Mouse (Mus musculus) hindbrain, embryonic 14.5 days (tissue): ENCODE results near the gene Olfr488. TPM values are rescaled to one million over a fixed set of nuclear protein-coding genes. Genes with fewer than 3 reads are reported as not detected.
"Not testable (repeated sequence)": the region's sequence is repeated elsewhere in the genome, so short reads cannot be mapped to it uniquely, and the experiment has no call there.

Experiments
- ATAC-seq: fragments of 200-750 bp; cut with Nextera tagmentation; 2 replicates; pipeline ENCODE4 v1.8.0; 2017; ENCODE audit warnings: moderate number of reproducible peaks, mild to moderate bottlenecking, moderate TSS enrichment, moderate library complexity; ENCODE audit not compliant: low FRiP score
- DNase-seq: peaks from one replicate; pipeline ENCODE4 v3.0.0-alpha.2; 2015; ENCODE audit warnings: low spot score
- H3K27ac ChIP-seq: fragments of 300-500 bp; sonication (generic); 2 replicates; pipeline ENCODE4 v1.5.1; 2014; ENCODE audit warnings: mild to moderate bottlenecking, moderate library complexity
- H3K27me3 ChIP-seq: fragments of 300-500 bp; sonication (generic); 2 replicates; pipeline ENCODE4 v1.6.1; 2014; ENCODE audit warnings: mild to moderate bottlenecking, low read length, mixed read lengths; ENCODE audit not compliant: control insufficient read depth, insufficient read depth
- H3K36me3 ChIP-seq: fragments of 300-500 bp; sonication (generic); replicated peaks from 2 replicates; pipeline ENCODE4 v1.6.1; 2014; ENCODE audit not compliant: control insufficient read depth, insufficient read depth
- H3K4me1 ChIP-seq: fragments of 300-500 bp; sonication (generic); replicated peaks from 2 replicates; pipeline ENCODE4 v1.6.1; 2014; ENCODE audit warnings: antibody characterized with exemption, low read length, mixed read lengths; ENCODE audit not compliant: control insufficient read depth, insufficient read depth
- H3K4me2 ChIP-seq: fragments of 300-500 bp; sonication (generic); replicated peaks from 2 replicates; pipeline ENCODE4 v1.6.1; 2014; ENCODE audit warnings: mild to moderate bottlenecking, moderate library complexity
- H3K4me3 ChIP-seq: fragments of 300-500 bp; sonication (generic); replicated peaks from 2 replicates; pipeline ENCODE4 v1.5.1; 2014; ENCODE audit warnings: mild to moderate bottlenecking, low read length
- H3K9ac ChIP-seq: fragments of 300-500 bp; sonication (generic); 2 replicates; pipeline ENCODE4 v1.6.1; 2014
- H3K9me3 ChIP-seq: fragments of 300-500 bp; sonication (generic); 2 replicates; pipeline ENCODE4 v1.6.1; 2016; ENCODE audit warnings: low read length; ENCODE audit not compliant: control insufficient read depth
- WGBS: fragments of 180-500 bp; shearing (Covaris S2); extraction: QIAGEN DNeasy Blood & Tissue Kit; methylation state at CpG from one replicate; pipeline ENCODE4 v1.1.7; 2014; 5-methylcytosine and 5-hydroxymethylcytosine counted together
- polyA plus RNA-seq: library from polyadenylated mRNA; unstranded; fragments of >200 nt; fragmentation: Nextera tagmentation; extraction: Ambion mirVana; gene quantifications from 2 replicates; pipeline ENCODE4 v1.2.1, GENCODE M21; 2014

Olfr488 gene
- not detected in 2 replicates for polyA plus RNA-seq

DNA sequence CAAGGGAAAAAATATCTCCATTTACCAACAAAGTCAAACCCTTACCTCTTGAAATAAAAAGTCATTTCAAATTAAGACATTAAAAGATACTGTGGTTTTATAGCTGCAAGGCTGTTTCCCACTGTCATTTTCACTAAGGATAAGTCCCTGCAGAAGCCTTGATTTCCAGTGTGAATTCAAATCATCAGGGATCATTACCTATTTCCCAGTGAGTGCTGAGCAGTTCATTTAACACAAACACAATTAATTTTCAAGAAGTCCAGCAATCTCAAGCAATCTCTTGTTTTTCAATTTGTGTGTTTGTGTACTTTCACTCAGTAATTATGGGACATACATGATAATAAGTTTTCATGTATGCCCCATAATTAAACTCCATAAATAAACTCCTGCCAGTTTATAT is at the start of gene Olfr488:
TSS of gene Olfr488 (minus strand) at position 101 of the 400 bp plus-strand sequence.
- Histone ChIP-seq H3K4me2 (no peak within 1 kb of the TSS), H3K27me3 (no peaks in the 10 kb centered on the region), H3K36me3 (no peaks in the 10 kb centered on the region), H3K4me3 (no peak within 1 kb of the TSS), H3K9ac (no peak within 1 kb of the TSS), H3K27ac (no peak within 1 kb of the TSS), H3K9me3 (no peaks in the 10 kb centered on the region), H3K4me1 (no peaks in the 10 kb centered on the region)
- ATAC-seq (no peak), DNase-seq (no peak)

DNA sequence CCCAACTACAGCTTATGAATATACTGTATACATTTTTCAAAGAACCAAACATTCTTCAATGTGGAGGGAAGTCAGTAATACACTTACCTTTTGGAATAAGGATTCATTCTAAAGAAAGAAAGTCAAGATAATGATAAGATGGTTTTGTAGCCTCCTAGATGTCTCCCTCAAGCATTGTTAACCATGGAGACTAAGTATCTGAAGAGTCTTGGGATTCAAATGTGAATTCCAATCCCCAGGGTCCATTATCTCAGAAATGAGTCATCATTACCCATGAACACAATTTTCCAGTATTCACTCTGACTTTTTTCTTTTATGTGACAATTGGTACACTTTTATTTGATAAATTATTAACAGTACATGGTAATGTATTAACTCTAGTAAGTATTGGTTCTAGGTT is 30.7 kb upstream of the Olfr488 start, which contains the start of gene Olfr490:
TSS of gene Olfr490 (minus strand) at position 101 of the 400 bp plus-strand sequence.
- Histone ChIP-seq H3K4me1 (no peaks in the 10 kb centered on the region), H3K9ac (no peak within 1 kb of the TSS), H3K27me3 (no peaks in the 10 kb centered on the region), H3K9me3 (no peaks in the 10 kb centered on the region), H3K4me2 (no peak within 1 kb of the TSS), H3K4me3 (no peak within 1 kb of the TSS), H3K36me3 (no peaks in the 10 kb centered on the region), H3K27ac (no peak within 1 kb of the TSS)
- DNase-seq (no peak), ATAC-seq (no peak)

DNA sequence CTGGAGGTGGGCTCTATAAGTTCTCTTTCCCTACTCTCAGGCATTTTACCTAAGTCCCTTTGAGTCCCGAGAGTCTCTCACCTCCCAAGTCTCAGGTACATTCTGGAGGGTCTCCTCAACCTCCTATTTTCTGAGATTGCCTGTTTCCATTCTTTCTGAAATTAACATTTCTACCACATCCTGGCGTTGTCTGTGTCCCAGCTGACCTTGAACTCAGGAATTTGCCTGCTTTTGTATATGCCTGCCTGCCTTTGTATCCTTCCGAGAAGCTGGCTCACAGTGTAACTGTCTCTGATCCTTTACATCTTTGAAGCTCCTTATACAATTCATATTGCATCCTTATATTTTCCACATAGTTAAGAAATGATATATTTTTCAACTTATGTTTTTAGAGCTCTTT is 24.6 kb downstream of the Olfr488 start:
- Histone ChIP-seq H3K9me3 (no peaks in the 10 kb centered on the region), H3K4me3 (no peak overlapping the region), H3K4me2 (no peak overlapping the region), H3K27ac (no peak overlapping the region), H3K4me1 (no peaks in the 10 kb centered on the region), H3K36me3 (no peaks in the 10 kb centered on the region), H3K9ac (no peak overlapping the region), H3K27me3 (no peaks in the 10 kb centered on the region)
- ATAC-seq, result no peak
- 69% methylated on average over 3 of the region's 3 CpGs for WGBS
- no peak for DNase-seq

DNA sequence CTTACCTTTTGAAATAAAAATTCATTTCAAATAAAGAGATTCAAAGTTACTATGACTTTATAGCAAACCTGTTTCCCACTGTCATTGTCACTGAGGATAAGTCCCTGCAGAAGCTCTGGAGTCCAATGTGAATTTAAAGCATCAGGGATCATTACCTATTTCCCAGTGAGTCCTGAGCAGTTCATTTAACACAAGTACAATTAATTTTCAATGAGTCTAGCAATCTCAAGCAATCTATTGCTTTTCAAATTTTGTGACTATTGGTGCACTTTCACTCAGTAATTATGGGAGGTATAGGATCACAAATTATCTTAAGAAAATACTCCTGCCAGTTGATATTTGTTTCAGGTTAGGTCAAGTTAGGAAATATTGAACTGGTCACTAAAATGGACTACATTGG is 43.6 kb downstream of the Olfr488 start, which contains the start of gene Olfr487:
TSS of gene Olfr487 (minus strand) at position 101 of the 400 bp plus-strand sequence.
- not testable (repeated sequence) for H3K27ac ChIP-seq, H3K9me3 ChIP-seq, ATAC-seq, H3K27me3 ChIP-seq, DNase-seq, H3K9ac ChIP-seq, H3K4me2 ChIP-seq, H3K4me3 ChIP-seq, H3K4me1 ChIP-seq, H3K36me3 ChIP-seq

Other genes starting within 250 kb of the Olfr488 start
- not detected in 2 replicates for gene Olfr478, start 224.4 kb downstream of the Olfr488 start, polyA plus RNA-seq
- gene Olfr479, start 207.7 kb downstream of the Olfr488 start, polyA plus RNA-seq, result not detected in 2 replicates
- not detected in 2 replicates for gene Olfr480, start 191.0 kb downstream of the Olfr488 start, polyA plus RNA-seq
- not detected in 2 replicates for gene Olfr481, start 178.5 kb downstream of the Olfr488 start, polyA plus RNA-seq
- 0.13 TPM in 1 of 2 replicates, not detected in the other for gene Olfr482, start 160.8 kb downstream of the Olfr488 start, polyA plus RNA-seq
- not detected in 2 replicates for gene Olfr483, start 157.5 kb downstream of the Olfr488 start, polyA plus RNA-seq
- gene Olfr484, start 130.9 kb downstream of the Olfr488 start, polyA plus RNA-seq, result not detected in 2 replicates
- not detected in 2 replicates for gene Olfr485, start 98.5 kb downstream of the Olfr488 start, polyA plus RNA-seq
- gene Olfr486, start 85.6 kb downstream of the Olfr488 start, polyA plus RNA-seq, result not detected in 2 replicates
- not detected in 2 replicates for gene Olfr487, start 43.7 kb downstream of the Olfr488 start, polyA plus RNA-seq
- not detected in 2 replicates for gene Olfr490, start 30.6 kb upstream of the Olfr488 start, polyA plus RNA-seq
- not detected in 2 replicates for gene Olfr491, start 55.1 kb upstream of the Olfr488 start, polyA plus RNA-seq
- gene Olfr492, start 65.3 kb upstream of the Olfr488 start, polyA plus RNA-seq, result not detected in 2 replicates
- not detected in 2 replicates for gene Olfr493, start 88.6 kb upstream of the Olfr488 start, polyA plus RNA-seq
- gene Olfr494, start 107.0 kb upstream of the Olfr488 start, polyA plus RNA-seq, result not detected in 2 replicates
- gene Olfr495, start 134.8 kb upstream of the Olfr488 start, polyA plus RNA-seq, result not detected in 2 replicates
- not detected in 2 replicates for gene Olfr497, start 162.1 kb upstream of the Olfr488 start, polyA plus RNA-seq
- gene Olfr498, start 207.0 kb upstream of the Olfr488 start, polyA plus RNA-seq, result not detected in 2 replicates